Mouse (Mus musculus) heart, postnatal 0 days (tissue): ENCODE data around the gene Vwa7. TPM values are rescaled to one million over a fixed set of nuclear protein-coding genes. Genes with fewer than 3 reads are reported as not detected.

ENCODE experiments used
- ATAC-seq: fragments of 200-750 bp; cut with Nextera tagmentation; 2 replicates; pipeline ENCODE4 v1.8.0; 2017; ENCODE audit warnings: low read depth, moderate number of reproducible peaks, moderate library complexity; ENCODE audit not compliant: insufficient read depth
- DNase-seq: peaks from one replicate; pipeline ENCODE4 v3.0.0-alpha.2; 2016; ENCODE audit warnings: low spot score
- H3K27ac ChIP-seq: fragments of 300-500 bp; sonication (generic); 2 replicates; pipeline ENCODE4 v1.5.1; 2014; ENCODE audit warnings: low read depth, mild to moderate bottlenecking
- H3K27me3 ChIP-seq: fragments of 300-500 bp; sonication (generic); 2 replicates; pipeline ENCODE4 v1.6.1; 2014; ENCODE audit warnings: low read length, mixed read lengths; ENCODE audit not compliant: control insufficient read depth, insufficient read depth
- H3K36me3 ChIP-seq: fragments of 300-500 bp; sonication (generic); replicated peaks from 2 replicates; pipeline ENCODE4 v1.6.1; 2014; ENCODE audit warnings: low read length, mixed read lengths; ENCODE audit not compliant: control insufficient read depth, insufficient read depth
- H3K4me1 ChIP-seq: fragments of 300-500 bp; sonication (generic); 2 replicates; pipeline ENCODE4 v1.6.1; 2014; ENCODE audit warnings: antibody characterized with exemption; ENCODE audit not compliant: control insufficient read depth, insufficient read depth
- H3K4me2 ChIP-seq: fragments of 300-500 bp; sonication (generic); 2 replicates; pipeline ENCODE4 v1.6.1; 2014; ENCODE audit warnings: low read depth, mild to moderate bottlenecking, low read length, moderate library complexity
- H3K4me3 ChIP-seq: fragments of 300-500 bp; sonication (generic); 2 replicates; pipeline ENCODE4 v1.5.1; 2014; ENCODE audit warnings: low read depth, low read length
- H3K9ac ChIP-seq: fragments of 300-500 bp; sonication (generic); replicated peaks from 2 replicates; pipeline ENCODE4 v1.6.1; 2014; ENCODE audit warnings: low read depth, low read length, mixed read lengths
- H3K9me3 ChIP-seq: fragments of 300-500 bp; sonication (generic); replicated peaks from 2 replicates; pipeline ENCODE4 v1.6.1; 2016; ENCODE audit warnings: low read length; ENCODE audit not compliant: control insufficient read depth
- CTCF ChIP-seq: IDR thresholded peaks from 2 replicates; pipeline ENCODE4 v1.5.1; 2016; ENCODE audit warnings: antibody characterized with exemption, control low read depth, low read depth
- EP300 ChIP-seq: IDR thresholded peaks from 2 replicates; pipeline ENCODE4 v1.6.1; 2016; ENCODE audit warnings: antibody characterized with exemption, low read depth
- WGBS: fragments of 180-500 bp; shearing (Covaris S2); extraction: QIAGEN DNeasy Blood & Tissue Kit; methylation state at CpG from one replicate; pipeline ENCODE4 v1.1.7; 2014; 5-methylcytosine and 5-hydroxymethylcytosine counted together
- polyA plus RNA-seq: library from polyadenylated mRNA; unstranded; fragments of >200 nt; fragmentation: Nextera tagmentation; extraction: Ambion mirVana; gene quantifications from 2 replicates; pipeline ENCODE4 v1.2.1, GENCODE M21; 2015
- total RNA-seq: library from RNA; depleted of rRNA; stranded (reverse); fragments of >200 nt; gene quantifications from 2 replicates; pipeline ENCODE4 v1.2.3, GENCODE M21; 2014; ENCODE audit warnings: low replicate concordance

Vwa7 gene
- total and polyA plus RNA-seq, 2 experiments from 2014 or later, result 0.63 to 0.92 TPM

- no peaks in the 10 kb centered on the region for H3K27me3 ChIP-seq
- TF ChIP-seq CTCF (no peak), EP300 (no peak)
- WGBS, result 79% methylated on average over 13 of the region's 13 CpGs
- peaks cover 72% of the 10 kb centered on the region for H3K36me3 ChIP-seq
- H3K4me2 ChIP-seq, result no peak overlapping the region
- H3K9me3 ChIP-seq, result no peaks in the 10 kb centered on the region
- H3K4me1 ChIP-seq, result peaks cover 11% of the 10 kb centered on the region
- DNase-seq (no peak), ATAC-seq (no peak)
- no peak overlapping the region for H3K9ac ChIP-seq
- no peak overlapping the region for H3K4me3 ChIP-seq
- no peak overlapping the region for H3K27ac ChIP-seq
Measured at GRCm38 (mm10) chr17:35012430-35012829, 3.9 kb upstream of the Vwa7 start.

GRCm38 (mm10) chr17:35013221-35013620, 3.2 kb upstream of the Vwa7 start:
- no peaks in the 10 kb centered on the region for H3K9me3 ChIP-seq
- 76% methylated on average over 6 of the region's 6 CpGs for WGBS
- TF ChIP-seq CTCF, result no peak
- no peak for TF ChIP-seq EP300
- peaks cover 11% of the 10 kb centered on the region for H3K4me1 ChIP-seq
- no peak for ATAC-seq
- no peak overlapping the region for H3K4me3 ChIP-seq
- H3K36me3 ChIP-seq, result peaks cover 66% of the 10 kb centered on the region
- no peak overlapping the region for H3K4me2 ChIP-seq
- no peaks in the 10 kb centered on the region for H3K27me3 ChIP-seq
- DNase-seq, result no peak
- H3K9ac ChIP-seq, result no peak overlapping the region
- no peak overlapping the region for H3K27ac ChIP-seq

GRCm38 (mm10) chr17:35015296-35015695, 1.1 kb upstream of the Vwa7 start:
- peaks cover 11% of the 10 kb centered on the region for H3K4me1 ChIP-seq
- no peak for DNase-seq
- TF ChIP-seq EP300, result no peak
- TF ChIP-seq CTCF, result no peak
- H3K4me2 ChIP-seq, result no peak overlapping the region
- H3K9me3 ChIP-seq, result no peaks in the 10 kb centered on the region
- ATAC-seq, result no peak
- H3K9ac ChIP-seq, result no peak overlapping the region
- no peak overlapping the region for H3K27ac ChIP-seq
- H3K4me3 ChIP-seq, result no peak overlapping the region
- WGBS, result 88% methylated on average over 16 of the region's 16 CpGs
- peaks cover 53% of the 10 kb centered on the region for H3K36me3 ChIP-seq
- H3K27me3 ChIP-seq, result no peaks in the 10 kb centered on the region

- no peak overlapping the region for H3K9ac ChIP-seq
- peaks cover 11% of the 10 kb centered on the region for H3K4me1 ChIP-seq
- no peak overlapping the region for H3K27ac ChIP-seq
- WGBS, result 68% methylated on average over 10 of the region's 10 CpGs
- peaks cover 36% of the 10 kb centered on the region for H3K36me3 ChIP-seq
- ATAC-seq (no peak), DNase-seq (no peak)
- no peak overlapping the region for H3K4me3 ChIP-seq
- TF ChIP-seq EP300 (no peak), CTCF (no peak)
- 0 out of 2 replicates have a peak overlapping the region, but pooled peaks have one; percentile 11 for H3K4me2 ChIP-seq
- H3K27me3 ChIP-seq, result no peaks in the 10 kb centered on the region
- H3K9me3 ChIP-seq, result no peaks in the 10 kb centered on the region
Measured at GRCm38 (mm10) chr17:35016791-35017705, 669 bp downstream of the Vwa7 start.

GRCm38 (mm10) chr17:35017706-35018030, 1.3 kb downstream of the Vwa7 start:
- no peaks in the 10 kb centered on the region for H3K9me3 ChIP-seq
- H3K27ac ChIP-seq, result no peak overlapping the region
- H3K4me1 ChIP-seq, result peaks cover 11% of the 10 kb centered on the region
- no peak for ATAC-seq
- no peaks in the 10 kb centered on the region for H3K27me3 ChIP-seq
- no peak overlapping the region for H3K9ac ChIP-seq
- DNase-seq, result no peak
- H3K4me2 ChIP-seq, result no peak overlapping the region
- H3K4me3 ChIP-seq, result no peak overlapping the region
- peaks cover 30% of the 10 kb centered on the region for H3K36me3 ChIP-seq
- no peak for TF ChIP-seq EP300
- no peak for TF ChIP-seq CTCF
- WGBS, result 70% methylated on average over 14 of the region's 14 CpGs

- H3K9ac ChIP-seq, result no peak overlapping the region
- no peak for DNase-seq
- no peak overlapping the region for H3K4me3 ChIP-seq
- no peaks in the 10 kb centered on the region for H3K27me3 ChIP-seq
- no peak overlapping the region for H3K27ac ChIP-seq
- 82% methylated on average over 3 of the region's 3 CpGs for WGBS
- no peak overlapping the region for H3K4me2 ChIP-seq
- H3K36me3 ChIP-seq, result peaks cover 24% of the 10 kb centered on the region
- no peaks in the 10 kb centered on the region for H3K9me3 ChIP-seq
- H3K4me1 ChIP-seq, result peaks cover 11% of the 10 kb centered on the region
- TF ChIP-seq EP300 (no peak), CTCF (no peak)
- ATAC-seq, result no peak
Measured at GRCm38 (mm10) chr17:35018171-35018570, 1.8 kb downstream of the Vwa7 start.
